Mouse (Mus musculus) c-Kit-positive CD71-negative TER-119-negative erythroid progenitor cells, embryonic 14.5 days (primary cell): ENCODE measurements around the gene Arhgap29.

Experiments used
- DNase-seq: peaks from one replicate; pipeline ENCODE4 v3.0.0-alpha.2; 2013; ENCODE audit warnings: low read depth

Gene Arhgap29

GRCm38 (mm10) chr3:122012464-122012863, 60.1 kb downstream of the Arhgap29 start:
- DNase-seq, result no peak

- DNase-seq, result no peak
Observed at GRCm38 (mm10) chr3:122018421-122018820, 66.1 kb downstream of the Arhgap29 start.

- DNase-seq, result no peak
Observed at GRCm38 (mm10) chr3:122019159-122019558, 66.8 kb downstream of the Arhgap29 start.

GRCm38 (mm10) chr3:122021029-122021652, 68.8 kb downstream of the Arhgap29 start:
- DNase-seq, result no peak

GRCm38 (mm10) chr3:122022355-122022754, 70.0 kb downstream of the Arhgap29 start:
- no peak for DNase-seq

- no peak for DNase-seq
Observed at GRCm38 (mm10) chr3:122026676-122027075, 74.3 kb downstream of the Arhgap29 start.

- DNase-seq, result no peak
Observed at GRCm38 (mm10) chr3:122027776-122028175, 75.4 kb downstream of the Arhgap29 start.

GRCm38 (mm10) chr3:122033248-122033837, 81.0 kb downstream of the Arhgap29 start:
- DNase-seq, result no peak

GRCm38 (mm10) chr3:122034240-122034639, 81.9 kb downstream of the Arhgap29 start:
- no peak for DNase-seq

- DNase-seq, result no peak
Observed at GRCm38 (mm10) chr3:122035092-122035491, 82.8 kb downstream of the Arhgap29 start.

GRCm38 (mm10) chr3:122040522-122040921, 88.2 kb downstream of the Arhgap29 start:
- no peak for DNase-seq

GRCm38 (mm10) chr3:122043102-122043501, 90.8 kb downstream of the Arhgap29 start:
- no peak for DNase-seq

- DNase-seq, result no peak
Observed at GRCm38 (mm10) chr3:122043799-122044547, 91.6 kb downstream of the Arhgap29 start, which contains the start of gene Abca4. Gene Abca4, plus strand, starts transcription at chr3:122044443.

- no peak for DNase-seq
Observed at GRCm38 (mm10) chr3:122046187-122046620, 93.9 kb downstream of the Arhgap29 start.

- DNase-seq, result no peak
Observed at GRCm38 (mm10) chr3:122047402-122047801, 95.1 kb downstream of the Arhgap29 start.

GRCm38 (mm10) chr3:122047921-122048861, 95.8 kb downstream of the Arhgap29 start:
- DNase-seq, result no peak

GRCm38 (mm10) chr3:122049158-122049557, 96.8 kb downstream of the Arhgap29 start:
- no peak for DNase-seq

GRCm38 (mm10) chr3:122058439-122059198, 106.3 kb downstream of the Arhgap29 start:
- no peak for DNase-seq

- no peak for DNase-seq
Observed at GRCm38 (mm10) chr3:122062586-122062985, 110.2 kb downstream of the Arhgap29 start.

- no peak for DNase-seq
Observed at GRCm38 (mm10) chr3:122064556-122065410, 112.4 kb downstream of the Arhgap29 start.
